Mouse (Mus musculus) liver, embryonic 14.5 days (tissue): ENCODE measurements around the gene Psmd9.

Source experiments
- CTCF ChIP-seq: IDR thresholded peaks from 2 replicates; pipeline ENCODE4 v1.5.1; 2016; ENCODE audit warnings: antibody characterized with exemption, low read depth, control low read depth
- EP300 ChIP-seq: IDR thresholded peaks from 2 replicates; pipeline ENCODE4 v1.6.1; 2016; ENCODE audit warnings: antibody characterized with exemption, low read depth

DNA sequence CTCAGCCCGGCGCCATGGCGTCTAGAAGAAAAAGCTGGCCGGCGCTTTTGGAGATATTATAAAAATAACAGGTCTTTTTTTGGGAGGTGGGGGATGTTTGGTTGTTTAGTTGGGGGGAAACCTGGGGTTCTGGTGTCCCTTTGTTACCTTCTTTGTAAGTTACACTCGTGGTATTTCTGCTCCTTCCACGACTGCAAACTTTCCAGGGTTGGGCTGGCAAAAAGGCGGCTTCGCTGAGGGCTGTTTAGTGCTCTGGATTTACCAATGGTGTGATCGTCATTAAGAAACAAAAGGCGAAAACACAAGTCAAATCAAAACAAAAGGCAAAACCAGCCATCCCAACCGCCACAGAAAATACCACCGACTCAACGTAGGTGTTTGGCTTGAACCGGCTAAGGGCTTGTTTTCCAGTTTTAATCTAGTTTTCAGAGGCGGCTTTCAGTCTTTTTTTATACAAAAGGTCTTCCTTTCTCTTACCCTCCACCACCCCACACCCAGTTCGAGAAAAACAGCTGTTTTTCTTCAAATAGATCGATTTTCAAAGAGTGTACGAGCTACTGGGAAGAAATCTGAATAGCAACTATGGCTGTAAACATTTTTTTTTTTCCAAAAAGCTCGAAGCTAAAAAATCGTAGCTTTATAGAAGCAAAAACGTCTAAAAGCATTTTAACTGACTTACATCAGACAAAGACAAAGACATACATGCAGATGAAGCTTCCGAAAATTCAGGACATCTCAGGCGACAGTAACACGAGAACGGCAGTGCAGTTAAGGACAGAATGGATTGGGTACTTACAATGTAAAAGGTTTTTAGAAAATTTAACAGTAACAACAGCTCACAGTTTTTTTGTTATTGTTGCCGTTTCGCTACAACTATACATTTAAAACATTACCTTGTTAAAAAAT is 29.2 kb upstream of the Psmd9 start:
- TF ChIP-seq CTCF: no peak
- TF ChIP-seq EP300: no peak
